Mouse (Mus musculus): ENCODE measurements around the gene Prr12.

DNA sequence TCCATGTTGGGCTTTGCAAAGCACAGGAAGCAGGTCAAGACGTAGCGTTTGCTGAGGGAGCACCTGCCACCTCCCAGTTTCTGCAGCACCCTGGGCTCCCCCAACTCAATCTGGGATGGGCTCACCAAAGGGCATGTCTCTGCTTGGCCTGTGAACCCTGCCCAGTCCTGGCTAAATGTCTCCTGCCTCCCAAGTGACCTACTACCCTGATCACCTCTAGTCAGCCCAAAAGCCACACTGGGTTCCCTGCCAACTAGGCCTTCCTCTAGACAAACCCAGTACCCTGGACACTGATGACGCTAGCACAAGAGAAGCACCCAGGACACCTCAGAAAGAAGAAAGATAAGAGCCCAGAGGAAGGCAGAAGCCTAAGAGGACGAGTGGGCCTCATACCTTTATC, 39.9 kb downstream of the Prr12 start:
- TF ChIP-seq EP300 (IDR thresholded peaks at IDR 0.05; ENCODE audit: low read depth) = no peak
- TF ChIP-seq CTCF (IDR thresholded peaks at IDR 0.05; ENCODE audit: low read depth) = no peak

Measured in heart, postnatal 0 days (tissue).